Mouse (Mus musculus): Measurements from ENCODE around the gene Tmed5.

- TF ChIP-seq CTCF (IDR thresholded peaks at IDR 0.05; ENCODE audit: control insufficient read depth, insufficient read depth, low read length) (no peak), POLR2A (IDR thresholded peaks at IDR 0.05; ENCODE audit: borderline replicate concordance, control insufficient read depth, low read depth, low read length) (no peak)
Observed at GRCm38 (mm10) chr5:108076241-108076640, 56.2 kb downstream of the Tmed5 start.

All from bone marrow, adult 2 months (tissue).